Mouse (Mus musculus) thymus, adult 2 months (tissue): Measurements from ENCODE around the gene Shisa9.

Experiments used
- CTCF ChIP-seq: fragments of 200-500 bp; IDR thresholded peaks from 2 replicates; pipeline ENCODE4 v1.5.1; 2012; ENCODE audit warnings: mild to moderate bottlenecking, control low read depth, low read length, moderate library complexity, borderline replicate concordance; ENCODE audit not compliant: control insufficient read depth, poor library complexity, insufficient read depth; ENCODE audit errors: extremely low read depth
- POLR2A ChIP-seq: fragments of 200-500 bp; IDR thresholded peaks from 2 replicates; pipeline ENCODE4 v1.6.1; 2012; ENCODE audit warnings: mild to moderate bottlenecking, low read length, control low read depth, moderate library complexity; ENCODE audit not compliant: control insufficient read depth, poor library complexity, insufficient read depth; ENCODE audit errors: extremely low read depth

DNA sequence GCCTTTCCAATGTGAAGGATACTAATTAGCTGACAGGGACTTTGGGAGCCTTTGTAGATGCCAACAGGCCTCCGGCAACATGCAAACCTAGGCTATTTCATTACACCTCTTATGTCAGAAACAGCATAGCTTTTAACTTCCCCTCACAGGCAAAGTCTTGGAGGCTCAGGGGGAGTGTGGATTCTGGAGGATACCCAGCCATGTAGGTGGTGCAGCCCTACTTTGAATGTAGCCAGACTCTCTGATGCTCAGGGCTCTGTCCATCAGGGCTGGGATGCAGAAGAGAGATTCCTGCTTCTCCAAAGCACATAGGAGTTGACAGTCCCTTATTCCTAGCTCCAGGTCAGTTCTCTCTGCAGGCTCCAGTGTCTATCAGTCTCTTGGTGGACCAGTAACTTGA is 133.0 kb downstream of the Shisa9 start:
- TF ChIP-seq CTCF (no peak), POLR2A (no peak)
